Mouse (Mus musculus) adipose tissue, adult 10 weeks (tissue): ENCODE data around the gene Rbx1. TPM values are rescaled to one million over a fixed set of nuclear protein-coding genes. Genes with fewer than 3 reads are reported as not detected.

ENCODE experiments used
- polyA plus RNA-seq: library from polyadenylated mRNA; stranded (reverse); fragments of 350-450 nt; fragmentation: Illumina TruSeq; extraction: RNeasy Lipid Tissue Mini Kit (QIAGEN cat#74804); gene quantifications from one replicate; pipeline ENCODE4 v1.2.3, GENCODE M21; 2014; ENCODE audit warnings: low read depth, low replicate concordance

Rbx1 gene
- polyA plus RNA-seq: 85.1 TPM

DNA sequence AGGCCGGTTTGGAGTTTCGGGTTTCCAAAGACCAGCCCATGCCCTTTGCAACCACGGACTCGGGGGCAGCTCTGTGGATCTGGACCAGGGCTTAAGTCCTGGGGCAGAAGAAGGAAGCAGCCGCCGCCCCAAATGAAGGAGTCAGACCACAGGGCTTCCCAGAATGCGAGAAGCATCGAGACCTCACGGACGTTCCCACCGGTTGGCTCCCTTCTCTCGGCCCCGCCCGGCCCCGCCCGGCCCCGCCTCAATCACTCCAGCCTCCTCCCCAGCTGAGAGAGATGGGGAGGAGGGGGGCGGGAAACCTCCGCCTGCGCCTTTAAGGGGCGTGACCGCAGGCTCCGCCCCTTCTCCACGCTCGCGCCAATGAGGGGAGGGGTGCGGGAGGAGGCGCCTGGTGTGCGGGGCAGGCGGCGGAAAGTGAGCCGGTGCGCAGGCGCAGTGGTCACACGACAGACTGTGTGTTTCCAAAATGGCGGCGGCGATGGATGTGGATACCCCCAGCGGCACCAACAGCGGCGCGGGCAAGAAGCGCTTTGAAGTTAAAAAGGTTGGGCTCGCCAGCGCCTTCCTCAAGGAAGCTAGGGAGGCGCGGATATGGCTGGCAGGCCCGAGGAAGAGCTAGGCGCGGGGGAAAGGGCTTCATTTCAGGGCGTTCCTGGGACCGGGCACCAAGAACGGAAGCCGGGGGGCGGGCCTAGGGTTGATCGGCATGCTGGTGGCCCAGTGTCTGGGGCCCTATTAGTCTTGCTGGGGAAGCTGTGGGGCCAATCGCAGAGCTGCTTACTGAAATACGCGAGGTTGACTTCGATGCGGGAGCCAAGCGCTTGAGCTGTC lies at the start of gene Rbx1:
Rbx1 (plus strand) TSS at position 396 of the 837 bp plus-strand sequence.

Other genes with a start within 250 kb of the Rbx1 start
- gene Mchr1, start 230.8 kb upstream of the Rbx1 start, polyA plus RNA-seq: 1.4 TPM
- 51.3 TPM for gene Slc25a17, start 105.5 kb upstream of the Rbx1 start, polyA plus RNA-seq
- 154 TPM for gene St13, start 66.2 kb upstream of the Rbx1 start, polyA plus RNA-seq
- gene Xpnpep3, start 66.2 kb upstream of the Rbx1 start, polyA plus RNA-seq: 11.3 TPM
- gene Dnajb7, start 58.0 kb upstream of the Rbx1 start, polyA plus RNA-seq: 4.2 TPM
- 22.4 TPM for gene Ep300, start 119.1 kb downstream of the Rbx1 start, polyA plus RNA-seq
- gene L3mbtl2, start 197.6 kb downstream of the Rbx1 start, polyA plus RNA-seq: 14.9 TPM
- gene Chadl, start 231.0 kb downstream of the Rbx1 start, polyA plus RNA-seq: 1.8 TPM